Mouse (Mus musculus): Measurements from ENCODE around the gene E2f8.

DNA sequence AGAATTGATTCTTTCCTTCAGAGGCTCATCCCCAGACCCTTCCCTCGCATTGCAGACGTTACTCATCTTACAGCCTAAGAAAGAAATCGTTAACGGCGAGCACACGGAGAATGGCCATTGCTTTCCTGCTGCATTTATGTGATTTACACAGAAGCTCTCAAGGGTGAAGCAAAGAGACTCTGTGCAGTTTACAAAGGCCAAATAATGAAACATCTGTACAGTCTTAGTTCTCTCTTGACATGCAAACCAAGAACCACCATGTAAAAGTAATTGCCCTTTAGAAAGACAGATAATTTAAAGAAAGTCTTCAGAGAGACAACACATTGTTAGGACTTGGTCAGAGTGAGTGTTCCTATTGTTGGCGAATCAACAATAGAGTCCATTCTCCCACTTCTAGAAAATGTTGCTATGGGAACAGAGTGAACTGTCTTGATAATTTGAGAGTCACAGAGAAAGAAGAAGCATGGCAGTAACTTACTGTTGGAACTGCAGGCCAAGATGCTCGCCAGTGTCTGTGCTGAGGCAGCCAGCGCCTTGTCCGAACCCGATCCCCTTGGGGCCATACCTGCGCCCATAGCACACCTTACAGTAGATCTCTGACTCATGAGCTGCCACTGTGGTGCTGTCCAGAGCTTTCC lies 46.3 kb downstream of the E2f8 start:
- no peak for TF ChIP-seq CTCF (IDR thresholded peaks at IDR 0.05)
- TF ChIP-seq EP300 (IDR thresholded peaks at IDR 0.05), result no peak

All from lung, postnatal 0 days (tissue).